Mouse (Mus musculus) thymus, adult 2 months (tissue): ENCODE results near the gene Banf2. TPM values are rescaled to one million over a fixed set of nuclear protein-coding genes. Genes with fewer than 3 reads are reported as not detected.

Experiments
- DNase-seq: peaks from one replicate; pipeline ENCODE4 v3.0.0; 2021
- H3K27ac ChIP-seq: fragments of 200-500 bp; 2 replicates; pipeline ENCODE4 v1.5.1; 2012; ENCODE audit warnings: low read length, control low read depth; ENCODE audit not compliant: control insufficient read depth, insufficient read depth
- H3K27me3 ChIP-seq: fragments of 200-500 bp; 2 replicates; pipeline ENCODE4 v1.6.1; 2012; ENCODE audit warnings: mild to moderate bottlenecking, low read length, moderate library complexity, mixed read lengths; ENCODE audit not compliant: control insufficient read depth, insufficient read depth
- H3K36me3 ChIP-seq: fragments of 200-500 bp; 2 replicates; pipeline ENCODE4 v1.6.1; 2012; ENCODE audit warnings: mild to moderate bottlenecking, low read length, moderate library complexity; ENCODE audit not compliant: control insufficient read depth, insufficient read depth
- H3K4me1 ChIP-seq: fragments of 200-500 bp; replicated peaks from 2 replicates; pipeline ENCODE4 v1.6.1; 2012; ENCODE audit warnings: low read length; ENCODE audit not compliant: control insufficient read depth, insufficient read depth
- H3K4me3 ChIP-seq: fragments of 200-500 bp; 2 replicates; pipeline ENCODE4 v1.5.1; 2012; ENCODE audit warnings: mild to moderate bottlenecking, low read length, control low read depth, moderate library complexity; ENCODE audit not compliant: control insufficient read depth, insufficient read depth
- CTCF ChIP-seq: fragments of 200-500 bp; IDR thresholded peaks from 2 replicates; pipeline ENCODE4 v1.5.1; 2012; ENCODE audit warnings: mild to moderate bottlenecking, control low read depth, low read length, moderate library complexity, borderline replicate concordance; ENCODE audit not compliant: control insufficient read depth, poor library complexity, insufficient read depth; ENCODE audit errors: extremely low read depth
- POLR2A ChIP-seq: fragments of 200-500 bp; IDR thresholded peaks from 2 replicates; pipeline ENCODE4 v1.6.1; 2012; ENCODE audit warnings: mild to moderate bottlenecking, low read length, control low read depth, moderate library complexity; ENCODE audit not compliant: control insufficient read depth, poor library complexity, insufficient read depth; ENCODE audit errors: extremely low read depth
- WGBS: fragments of 180-500 bp; shearing (Covaris S2); methylation state at CpG from one replicate; pipeline ENCODE4 v1.1.7; 2018; 5-methylcytosine and 5-hydroxymethylcytosine counted together
- polyA plus RNA-seq: library from polyadenylated mRNA; depleted of rRNA; stranded (reverse); fragments of >200 nt; gene quantifications from 2 replicates; pipeline ENCODE4 v1.2.3, GENCODE M21; 2012; rRNA removed

Gene Banf2
- polyA plus RNA-seq, 1 experiment, result not detected

DNA sequence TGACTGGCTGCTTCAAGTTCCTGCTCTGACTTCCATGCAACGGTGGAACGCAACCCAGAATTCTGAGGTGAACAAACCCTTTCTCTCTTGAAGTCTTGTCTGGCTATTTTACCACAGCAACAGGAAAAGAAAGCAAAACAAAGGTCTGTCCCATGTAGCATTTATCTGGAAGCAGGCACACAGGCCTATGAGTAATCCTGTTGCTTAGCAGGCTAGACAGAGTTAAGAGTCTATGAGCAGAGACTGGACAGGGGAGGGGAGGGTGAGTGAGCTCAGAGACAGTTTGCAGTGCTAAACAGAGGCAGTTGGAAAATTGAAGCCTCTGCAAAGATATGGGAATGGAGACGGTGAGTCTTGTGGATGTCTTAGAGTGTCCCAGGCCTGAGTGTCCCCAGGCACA, 75.5 kb downstream of the Banf2 start:
- Histone ChIP-seq H3K4me1 (no peaks in the 10 kb centered on the region), H3K4me3 (no peak overlapping the region), H3K27me3 (no peaks in the 10 kb centered on the region), H3K27ac (no peak overlapping the region), H3K36me3 (no peaks in the 10 kb centered on the region)
- DNase-seq, result no peak
- TF ChIP-seq CTCF, result no peak
- 64% methylated on average over 3 of the region's 3 CpGs for WGBS

DNA sequence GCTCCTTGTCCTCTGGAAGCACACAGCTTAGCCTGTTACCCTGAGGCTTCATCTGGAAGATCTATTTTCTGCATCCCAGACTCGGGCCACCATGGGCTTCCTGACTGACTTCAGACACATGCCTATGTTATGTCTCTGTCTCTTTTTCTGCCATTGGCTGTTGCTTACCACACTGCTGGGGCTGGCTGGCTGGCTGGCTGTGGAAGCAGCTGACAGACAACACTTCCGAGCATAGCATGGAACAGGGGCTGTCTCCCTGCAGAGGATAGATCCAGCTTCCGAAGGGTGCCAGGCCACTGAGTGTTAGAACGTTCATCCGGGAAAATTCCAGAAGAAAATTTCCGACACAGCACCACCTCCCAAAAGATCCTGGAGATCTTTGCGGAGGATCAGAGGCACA, 79.1 kb downstream of the Banf2 start:
- Histone ChIP-seq H3K4me3 (no peak overlapping the region), H3K27me3 (no peaks in the 10 kb centered on the region), H3K36me3 (no peaks in the 10 kb centered on the region), H3K4me1 (no peaks in the 10 kb centered on the region), H3K27ac (no peak overlapping the region)
- no peak for DNase-seq
- TF ChIP-seq POLR2A (no peak), CTCF (no peak)
- 88% methylated on average over 7 of the region's 7 CpGs for WGBS

DNA sequence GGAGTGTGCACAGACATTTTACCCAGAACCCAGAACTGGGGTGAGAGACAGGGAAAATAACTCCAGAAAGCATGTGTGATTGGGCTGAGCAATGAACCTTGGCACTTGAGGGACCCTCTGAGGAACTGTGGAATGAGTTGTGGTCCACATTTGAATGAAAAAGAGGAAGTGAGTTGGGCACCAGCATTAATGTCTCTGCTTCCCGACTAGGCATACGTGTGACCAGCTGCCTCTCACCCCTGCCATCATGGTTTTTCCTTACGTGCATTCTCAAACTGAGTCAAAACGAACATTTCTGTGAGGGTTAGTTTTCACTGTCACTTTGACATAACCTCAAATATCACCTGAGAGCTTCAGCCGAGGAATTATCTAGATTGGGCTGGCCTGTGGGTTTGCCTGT, 79.8 kb downstream of the Banf2 start:
- Histone ChIP-seq H3K36me3 (no peaks in the 10 kb centered on the region), H3K4me3 (no peak overlapping the region), H3K27ac (no peak overlapping the region), H3K27me3 (no peaks in the 10 kb centered on the region), H3K4me1 (no peaks in the 10 kb centered on the region)
- 20% methylated on average over 5 of the region's 5 CpGs for WGBS
- no peak for DNase-seq
- TF ChIP-seq POLR2A, result no peak

DNA sequence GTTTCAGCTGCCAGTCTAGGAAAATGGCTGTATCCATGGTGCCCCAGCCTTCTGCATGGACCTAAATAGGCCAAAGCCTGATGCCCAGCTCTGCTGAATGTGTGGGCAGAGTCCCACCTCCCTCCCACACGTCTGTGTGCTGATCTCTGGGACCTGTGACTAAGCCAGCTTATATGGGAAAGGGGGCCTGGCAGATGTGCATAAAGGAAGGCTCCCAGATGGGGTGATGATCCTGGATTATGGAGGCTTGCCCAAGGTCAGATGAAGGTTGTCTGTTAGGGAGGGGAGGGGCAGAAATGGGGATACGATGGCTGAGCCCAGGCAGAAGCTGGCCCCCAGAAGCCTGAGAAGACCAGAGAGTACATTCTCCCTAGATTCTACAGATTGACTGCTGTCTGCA, 85.2 kb downstream of the Banf2 start:
- no peak overlapping the region for H3K4me3 ChIP-seq
- H3K27me3 ChIP-seq, result no peaks in the 10 kb centered on the region
- 88% methylated on average over 2 of the region's 2 CpGs for WGBS
- no peaks in the 10 kb centered on the region for H3K36me3 ChIP-seq
- DNase-seq, result no peak
- H3K4me1 ChIP-seq, result no peaks in the 10 kb centered on the region
- no peak overlapping the region for H3K27ac ChIP-seq
- TF ChIP-seq POLR2A (no peak), CTCF (no peak)

DNA sequence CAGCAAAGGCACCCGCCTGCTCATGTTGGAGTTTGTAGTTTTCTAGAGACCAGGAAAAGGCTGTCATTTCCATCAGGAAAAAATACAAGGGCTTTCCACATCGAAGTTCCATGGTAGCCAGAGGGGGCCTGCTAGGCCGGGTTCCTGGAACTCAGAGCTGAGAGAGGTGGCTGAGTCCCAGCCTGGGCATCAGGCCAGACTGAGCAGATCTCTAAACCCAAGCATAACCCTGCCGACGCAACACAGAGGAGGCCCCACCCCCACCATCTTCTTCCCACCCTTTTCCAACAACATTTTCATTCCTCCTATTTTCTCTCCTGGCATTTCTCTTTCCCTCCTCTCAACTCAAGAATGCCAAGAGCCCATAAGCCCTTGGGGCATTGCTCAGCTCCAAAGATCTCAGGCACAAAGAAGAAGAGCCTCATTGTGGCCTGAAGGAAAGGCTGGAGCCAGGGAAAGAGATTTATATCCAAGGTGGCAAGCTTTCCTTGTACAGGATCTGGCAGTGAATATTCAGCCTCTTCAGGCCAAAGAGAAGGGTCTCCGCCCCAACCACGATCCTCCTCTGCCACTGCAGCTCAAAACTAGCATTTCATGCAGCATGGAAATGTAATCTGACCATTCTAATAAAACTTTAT, 87.4 kb downstream of the Banf2 start:
- no peak for TF ChIP-seq CTCF
- no peak for TF ChIP-seq POLR2A
- DNase-seq, result no peak
- Histone ChIP-seq H3K27ac (no peak overlapping the region), H3K36me3 (no peaks in the 10 kb centered on the region), H3K4me1 (no peaks in the 10 kb centered on the region), H3K4me3 (no peak overlapping the region), H3K27me3 (no peaks in the 10 kb centered on the region)
- WGBS, result 91% methylated on average over 7 of the region's 7 CpGs

DNA sequence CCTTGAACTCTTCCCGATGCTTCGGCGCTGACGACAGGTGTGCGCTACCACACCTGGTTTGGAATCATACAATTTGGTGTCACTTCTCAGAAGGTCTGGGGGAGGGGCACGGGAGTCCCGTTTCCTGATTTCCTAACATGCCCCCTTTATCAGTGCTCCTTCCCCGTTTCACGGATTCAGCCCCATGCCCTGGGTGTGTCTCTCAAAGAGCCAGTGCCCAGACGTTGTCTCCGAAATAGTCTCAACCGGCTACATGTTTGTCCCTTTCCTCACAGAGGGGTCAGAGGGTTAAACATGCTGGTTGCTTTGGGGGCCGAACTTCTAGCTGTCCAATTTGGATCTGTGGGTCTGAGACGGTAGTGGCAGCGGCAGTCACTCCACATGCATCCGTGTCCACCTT, 89.2 kb downstream of the Banf2 start:
- TF ChIP-seq POLR2A (no peak), CTCF (no peak)
- DNase-seq, result no peak
- Histone ChIP-seq H3K36me3 (no peaks in the 10 kb centered on the region), H3K27ac (no peak overlapping the region), H3K4me1 (no peaks in the 10 kb centered on the region), H3K27me3 (no peaks in the 10 kb centered on the region), H3K4me3 (no peak overlapping the region)
- WGBS, result 95% methylated on average over 16 of the region's 16 CpGs

Other genes with a start within 250 kb of the Banf2 start
- 0.32 and 0.35 TPM in 2 replicates for gene Bfsp1, start 169.9 kb upstream of the Banf2 start, polyA plus RNA-seq
- gene Dstn, start 117.7 kb upstream of the Banf2 start, polyA plus RNA-seq, result 13.9 and 15.6 TPM in 2 replicates
- gene Rrbp1, start 21.8 kb upstream of the Banf2 start, polyA plus RNA-seq, result 28.7 and 33.8 TPM in 2 replicates
- gene Mgme1, start 237.6 kb downstream of the Banf2 start, polyA plus RNA-seq, result 4.7 and 5.4 TPM in 2 replicates
- gene Snx5, start 237.8 kb downstream of the Banf2 start, polyA plus RNA-seq, result 71.0 and 73.5 TPM in 2 replicates